Mouse (Mus musculus) lung, postnatal 0 days (tissue): ENCODE measurements around the gene Scn4b. TPM values are rescaled to one million over a fixed set of nuclear protein-coding genes. Genes with fewer than 3 reads are reported as not detected.
A peak's percentile ranks its signal among the peaks of the same experiment; 100 is the strongest.

ENCODE experiments used
- ATAC-seq: fragments of 200-750 bp; cut with Nextera tagmentation; 2 replicates; pipeline ENCODE4 v1.8.0; 2017; ENCODE audit warnings: moderate library complexity
- DNase-seq: peaks from one replicate; pipeline ENCODE4 v3.0.0-alpha.2; 2016; ENCODE audit warnings: low spot score
- H3K27ac ChIP-seq: fragments of 300-500 bp; sonication (generic); 2 replicates; pipeline ENCODE4 v1.5.1; 2014; ENCODE audit warnings: antibody characterized with exemption, mild to moderate bottlenecking, low read length, mixed read lengths
- H3K27me3 ChIP-seq: fragments of 300-500 bp; sonication (generic); replicated peaks from 2 replicates; pipeline ENCODE4 v1.6.1; 2014; ENCODE audit warnings: low read length, mixed read lengths; ENCODE audit not compliant: insufficient read depth
- H3K36me3 ChIP-seq: fragments of 300-500 bp; sonication (generic); 2 replicates; pipeline ENCODE4 v1.6.1; 2014; ENCODE audit warnings: low read length, mixed read lengths; ENCODE audit not compliant: insufficient read depth
- H3K4me1 ChIP-seq: fragments of 300-500 bp; sonication (generic); 2 replicates; pipeline ENCODE4 v1.6.1; 2014; ENCODE audit warnings: antibody characterized with exemption, low read depth, low read length, mixed read lengths; ENCODE audit not compliant: insufficient read depth
- H3K4me2 ChIP-seq: fragments of 300-500 bp; sonication (generic); replicated peaks from 2 replicates; pipeline ENCODE4 v1.6.1; 2014; ENCODE audit warnings: low read depth, mild to moderate bottlenecking, low read length, moderate library complexity, mixed read lengths
- H3K4me3 ChIP-seq: fragments of 300-500 bp; sonication (generic); 2 replicates; pipeline ENCODE4 v1.5.1; 2014; ENCODE audit warnings: low read depth, low read length
- H3K9ac ChIP-seq: fragments of 300-500 bp; sonication (generic); replicated peaks from 2 replicates; pipeline ENCODE4 v1.6.1; 2014; ENCODE audit warnings: low read depth, mild to moderate bottlenecking
- H3K9me3 ChIP-seq: fragments of 300-500 bp; sonication (generic); 2 replicates; pipeline ENCODE4 v1.6.1; 2016; ENCODE audit warnings: low read length, mixed read lengths
- CTCF ChIP-seq: IDR thresholded peaks from 2 replicates; pipeline ENCODE4 v1.5.1; 2016; ENCODE audit warnings: antibody characterized with exemption, mild to moderate bottlenecking
- EP300 ChIP-seq: IDR thresholded peaks from 2 replicates; pipeline ENCODE4 v1.6.1; 2016; ENCODE audit warnings: antibody characterized with exemption, mild to moderate bottlenecking, control low read depth
- WGBS: fragments of 180-500 bp; shearing (Covaris S2); extraction: QIAGEN DNeasy Blood & Tissue Kit; methylation state at CpG from one replicate; pipeline ENCODE4 v1.1.7; 2014; 5-methylcytosine and 5-hydroxymethylcytosine counted together
- polyA plus RNA-seq: library from polyadenylated mRNA; unstranded; fragments of >200 nt; fragmentation: Nextera tagmentation; extraction: Ambion mirVana; gene quantifications from 2 replicates; pipeline ENCODE4 v1.2.1, GENCODE M21; 2015

Scn4b gene
- polyA plus RNA-seq, 1 experiment from 2014 or later, result 0.13 TPM

DNA sequence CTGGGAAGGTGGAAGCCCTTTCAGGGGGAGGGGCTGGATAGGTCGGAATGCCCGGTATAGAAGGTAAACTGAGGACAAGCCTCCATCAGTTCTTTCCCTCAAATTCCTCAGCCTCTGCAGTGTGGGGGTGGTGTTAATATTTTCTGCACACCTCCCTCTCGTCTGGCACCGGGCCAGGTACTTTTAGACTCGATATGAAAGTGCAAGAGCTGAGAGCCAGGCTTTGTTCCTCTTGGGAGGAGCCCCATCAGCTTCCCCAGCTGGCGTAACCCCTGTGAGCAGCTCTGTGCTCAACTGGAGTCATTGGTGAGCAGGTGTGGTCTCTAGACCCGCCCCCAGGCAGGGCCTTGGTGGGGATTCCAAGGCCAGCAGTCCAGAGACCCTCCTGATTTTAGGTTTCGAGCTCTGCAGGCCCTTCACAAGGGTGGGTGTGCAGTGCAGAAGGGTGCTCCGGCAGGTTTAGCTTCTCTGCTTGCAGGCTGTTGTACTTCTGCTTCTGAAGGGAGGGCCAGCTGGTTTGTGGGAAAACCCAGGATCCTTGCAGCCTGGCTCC, 15.9 kb upstream of the Scn4b start:
- WGBS, result 20% methylated on average over 9 of the region's 9 CpGs
- 0 out of 2 replicates have a peak overlapping the region, but pooled peaks have one; percentile 3 for H3K4me3 ChIP-seq

GRCm38 (mm10) chr9:45125211-45125610, 13.0 kb upstream of the Scn4b start:
- Histone ChIP-seq H3K4me3 (no peak overlapping the region), H3K27me3 (no peaks in the 10 kb centered on the region), H3K4me1 (no peaks in the 10 kb centered on the region; the same call in 1 of the 2 replicates), H3K36me3 (no peaks in the 10 kb centered on the region), H3K27ac (no peak overlapping the region), H3K4me2 (no peak overlapping the region), H3K9me3 (no peaks in the 10 kb centered on the region), H3K9ac (no peak overlapping the region)
- ATAC-seq (no peak), DNase-seq (no peak)
- 82% methylated on average over 14 of the region's 14 CpGs for WGBS
- TF ChIP-seq EP300 (no peak), CTCF (no peak)

More for the DNA sequence above, 15.9 kb upstream of the Scn4b start:
- H3K9ac ChIP-seq, result no peak overlapping the region
- TF ChIP-seq CTCF (no peak), EP300 (no peak)
- no peak overlapping the region for H3K27ac ChIP-seq
- DNase-seq (peak; percentile 59), ATAC-seq (peak; percentile 72)
- no peaks in the 10 kb centered on the region for H3K27me3 ChIP-seq
- no peaks in the 10 kb centered on the region; the same call in 1 of the 2 replicates for H3K4me1 ChIP-seq
- no peaks in the 10 kb centered on the region for H3K9me3 ChIP-seq
- peak overlapping the region; percentile 41 for H3K4me2 ChIP-seq
- no peaks in the 10 kb centered on the region for H3K36me3 ChIP-seq

GRCm38 (mm10) chr9:45126941-45127340, 11.3 kb upstream of the Scn4b start:
- 58% methylated on average over 7 of the region's 7 CpGs for WGBS
- Histone ChIP-seq H3K27me3 (no peaks in the 10 kb centered on the region), H3K9me3 (no peaks in the 10 kb centered on the region), H3K4me1 (no peaks in the 10 kb centered on the region; the same call in 1 of the 2 replicates), H3K4me2 (no peak overlapping the region), H3K36me3 (no peaks in the 10 kb centered on the region), H3K4me3 (no peak overlapping the region), H3K9ac (no peak overlapping the region), H3K27ac (no peak overlapping the region)
- TF ChIP-seq EP300, result no peak
- no peak for TF ChIP-seq CTCF
- no peak for ATAC-seq
- DNase-seq, result no peak

DNA sequence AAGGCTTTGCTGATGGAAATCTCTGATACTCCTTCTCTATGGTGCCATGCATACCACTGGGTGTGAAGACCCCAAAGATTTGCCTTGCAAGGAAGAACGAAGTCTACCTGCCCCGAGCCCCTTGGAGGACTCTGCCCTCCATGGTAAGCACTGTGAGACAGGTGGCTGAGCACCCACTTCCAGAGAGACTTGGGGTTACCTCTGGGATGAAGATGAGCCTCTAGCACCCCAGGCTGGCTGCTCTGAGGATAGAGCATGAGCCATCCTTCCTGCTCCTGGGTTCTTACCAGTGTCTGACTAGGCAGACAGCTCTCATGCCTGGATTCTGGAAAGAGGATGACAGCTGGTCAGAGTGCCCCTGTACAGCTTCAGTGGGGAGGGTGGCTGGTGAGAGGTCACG, 8.1 kb upstream of the Scn4b start:
- no peak for ATAC-seq
- Histone ChIP-seq H3K36me3 (no peaks in the 10 kb centered on the region), H3K4me3 (no peak overlapping the region), H3K9ac (no peak overlapping the region), H3K4me1 (no peaks in the 10 kb centered on the region), H3K4me2 (no peak overlapping the region), H3K27ac (no peak overlapping the region), H3K27me3 (0 out of 2 replicates have a peak, but pooled peaks cover 8% of the 10 kb centered on the region), H3K9me3 (no peaks in the 10 kb centered on the region)
- TF ChIP-seq CTCF, result no peak
- 77% methylated on average over 3 of the region's 3 CpGs for WGBS
- no peak for DNase-seq

- Histone ChIP-seq H3K9me3 (no peaks in the 10 kb centered on the region), H3K4me2 (no peak overlapping the region), H3K4me1 (peaks cover 3% of the 10 kb centered on the region; the same call in 1 of the 2 replicates), H3K4me3 (no peak overlapping the region), H3K36me3 (no peaks in the 10 kb centered on the region), H3K27me3 (peaks cover 23% of the 10 kb centered on the region), H3K9ac (no peak overlapping the region), H3K27ac (no peak overlapping the region)
- ATAC-seq, result peak; percentile 30; the same call in 1 of the 2 replicates
- 20% methylated on average over 5 of the region's 5 CpGs for WGBS
- TF ChIP-seq EP300 (no peak), CTCF (peak; percentile 72)
- peak; percentile 76 for DNase-seq
These were observed 4.5 kb upstream of the Scn4b start for GRCm38 (mm10) chr9:45133484-45134310.

DNA sequence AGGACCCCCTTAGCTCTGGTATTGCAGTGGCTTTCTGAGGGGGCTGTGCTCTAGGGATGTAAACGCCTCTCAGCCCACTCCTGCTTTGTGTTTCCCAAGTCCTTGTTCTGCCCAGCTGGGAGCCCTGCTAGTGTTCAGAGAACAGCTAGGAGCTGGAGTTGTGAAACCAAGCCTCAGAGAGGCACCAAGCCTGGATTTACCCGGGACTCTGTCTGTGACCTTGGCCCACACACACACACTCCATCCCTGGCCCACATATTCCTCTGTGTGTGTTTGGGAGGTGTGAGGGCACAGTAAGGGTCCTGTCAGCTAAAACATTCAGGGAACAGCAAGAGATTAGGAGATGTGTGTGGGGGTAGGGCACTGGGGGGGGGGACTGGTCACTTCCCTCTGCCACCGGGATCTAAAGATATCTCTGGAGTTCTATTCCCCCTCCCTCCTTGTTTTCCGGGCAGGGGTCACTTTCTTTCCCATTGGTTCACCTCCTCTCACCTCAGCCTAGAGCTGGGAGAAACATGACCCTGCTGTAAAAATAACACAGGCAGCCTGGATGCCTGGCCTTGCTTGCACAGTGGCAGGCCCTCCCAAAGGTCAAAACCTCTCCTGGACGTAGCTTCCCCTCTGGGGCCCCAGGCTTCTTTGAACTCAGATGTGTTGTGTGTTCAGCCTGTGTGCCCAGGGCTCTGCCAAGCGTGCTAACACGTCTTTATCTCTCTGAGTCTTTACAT, 1.6 kb upstream of the Scn4b start:
- ATAC-seq (no peak), DNase-seq (no peak)
- no peaks in the 10 kb centered on the region for H3K36me3 ChIP-seq
- H3K9ac ChIP-seq, result no peak overlapping the region
- no peak overlapping the region for H3K4me2 ChIP-seq
- no peak overlapping the region for H3K27ac ChIP-seq
- peaks cover 50% of the 10 kb centered on the region for H3K27me3 ChIP-seq
- no peak overlapping the region for H3K4me3 ChIP-seq
- WGBS, result 8% methylated on average over 7 of the region's 7 CpGs
- peaks cover 3% of the 10 kb centered on the region; the same call in 1 of the 2 replicates for H3K4me1 ChIP-seq
- no peak for TF ChIP-seq EP300
- no peak for TF ChIP-seq CTCF
- H3K9me3 ChIP-seq, result no peaks in the 10 kb centered on the region
